In the genomic region with DNA sequence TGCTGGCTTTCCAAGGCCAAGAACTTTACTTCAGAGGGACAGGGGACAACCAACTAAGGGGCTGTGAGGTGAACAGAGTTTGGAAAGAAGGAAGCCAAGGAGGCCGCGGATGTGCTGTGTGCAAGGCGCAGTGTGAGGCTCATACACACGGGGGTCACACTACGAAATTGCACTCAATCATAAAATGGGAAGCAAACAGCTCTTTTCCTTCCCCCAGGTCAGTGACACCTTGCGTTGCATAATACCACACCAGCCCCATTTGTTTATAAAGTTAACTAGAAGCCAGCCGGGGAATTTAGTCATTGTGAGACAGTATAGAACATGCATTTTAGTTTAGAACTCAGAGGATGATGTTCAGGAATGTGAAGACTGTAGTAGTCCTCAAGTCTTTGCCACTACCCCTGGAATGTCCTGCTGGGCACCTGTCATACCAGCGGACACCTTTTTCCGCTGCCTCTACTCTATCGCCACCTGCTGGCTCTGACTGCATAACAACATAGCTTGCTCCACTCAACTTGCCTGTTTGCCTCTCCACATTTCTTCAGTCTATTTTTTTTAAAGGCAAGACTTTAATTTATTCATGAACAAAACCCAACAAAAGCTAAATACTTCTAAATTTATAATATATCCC, we compare ENCODE assay signal across 8 mouse cellular contexts.
A peak's percentile ranks its signal among the peaks of the same experiment; 100 is the strongest.
DNase-seq lines count a peak whose midpoint lies in the region; ATAC-seq and TF ChIP-seq lines count a peak whose summit lies in the region.

No protein-coding gene starts in this region.

- no peak overlapping the region for H3K9ac ChIP-seq in heart, embryonic 16.5 days (ENCODE audit: low read length)
- no peak overlapping the region for H3K9ac ChIP-seq in lung, embryonic 14.5 days

- no peak for TF ChIP-seq POLR2A in embryonic fibroblast, embryonic 13.5 days (IDR thresholded peaks at IDR 0.05; ENCODE audit: low read depth, low read length)

- H3K4me2 ChIP-seq in heart, embryonic 16.5 days (ENCODE audit: low read depth, low read length), result peak overlapping the region; percentile 43; the same call in 1 of the 2 replicates
- H3K4me2 ChIP-seq in lung, embryonic 14.5 days, result no peak overlapping the region

- peak; percentile 86 for DNase-seq in brain, adult 2 months (ENCODE audit: low read depth, low spot score)
- DNase-seq in kidney, postnatal 25 days, result peak; percentile 88 to 89
- DNase-seq in lung, embryonic 14.5 days, result peak; percentile 80
- peak; percentile 46 for DNase-seq in retina, adult 2 months (ENCODE audit: low read depth, low spot score)
- peak; percentile 88 for DNase-seq in thymus, postnatal 4 days

- 39% methylated on average over 10 of the region's 10 CpGs for WGBS in heart, embryonic 16.5 days
- WGBS in lung, embryonic 14.5 days, result 36% methylated on average over 10 of the region's 10 CpGs

- TF ChIP-seq CTCF in E14TG2a.4 (conservative IDR thresholded peaks at IDR 0.05; ENCODE audit: low read length), result peak; percentile 77
- peak; percentile 81; the same call in 1 of the 2 replicates for TF ChIP-seq CTCF in embryonic fibroblast, embryonic 13.5 days (IDR thresholded peaks at IDR 0.05; ENCODE audit: borderline replicate concordance, insufficient read depth, low read length)
- peak; percentile 90 for TF ChIP-seq CTCF in lung, embryonic 14.5 days (IDR thresholded peaks at IDR 0.05; ENCODE audit: low read depth)

- peaks cover 23% of the 10 kb centered on the region for H3K9me3 ChIP-seq in E14TG2a.4 (ENCODE audit: low read length)
- H3K9me3 ChIP-seq in heart, embryonic 16.5 days (replicated peaks; ENCODE audit: control insufficient read depth, low read length), result no peaks in the 10 kb centered on the region
- H3K9me3 ChIP-seq in lung, embryonic 14.5 days (ENCODE audit: low read depth, low read length), result no peaks in the 10 kb centered on the region

- no peak overlapping the region for H3K27ac ChIP-seq in embryonic fibroblast, embryonic 13.5 days (ENCODE audit: insufficient read depth, low read length)
- H3K27ac ChIP-seq in heart, embryonic 16.5 days (ENCODE audit: low read length), result no peak overlapping the region
- no peak overlapping the region for H3K27ac ChIP-seq in lung, embryonic 14.5 days (ENCODE audit: low read depth)

- peaks cover 18% of the 10 kb centered on the region for H3K4me1 ChIP-seq in E14TG2a.4 (replicated peaks; ENCODE audit: low read depth, low read length)
- no peaks in the 10 kb centered on the region for H3K4me1 ChIP-seq in embryonic fibroblast, embryonic 13.5 days (ENCODE audit: control insufficient read depth, insufficient read depth, low read length)
- H3K4me1 ChIP-seq in heart, embryonic 16.5 days (ENCODE audit: control insufficient read depth, insufficient read depth, low read length), result peaks cover 12% of the 10 kb centered on the region
- H3K4me1 ChIP-seq in lung, embryonic 14.5 days (ENCODE audit: insufficient read depth), result peaks cover 17% of the 10 kb centered on the region

- ATAC-seq in heart, embryonic 16.5 days (replicated peaks; ENCODE audit: extremely low read depth, insufficient read depth, low FRiP score), result no peak
- peak; percentile 33; the same call in 1 of the 2 replicates for ATAC-seq in lung, embryonic 14.5 days (ENCODE audit: insufficient read depth)

- no peaks in the 10 kb centered on the region for H3K36me3 ChIP-seq in E14TG2a.4 (ENCODE audit: insufficient read depth, low read length)
- H3K36me3 ChIP-seq in heart, embryonic 16.5 days (ENCODE audit: control insufficient read depth, insufficient read depth), result no peaks in the 10 kb centered on the region
- no peaks in the 10 kb centered on the region for H3K36me3 ChIP-seq in lung, embryonic 14.5 days (ENCODE audit: insufficient read depth)

- peak overlapping the region; percentile 61 for H3K4me3 ChIP-seq in E14TG2a.4 (replicated peaks; ENCODE audit: low read length)
- no peak overlapping the region for H3K4me3 ChIP-seq in embryonic fibroblast, embryonic 13.5 days (ENCODE audit: insufficient read depth, low read length)
- no peak overlapping the region for H3K4me3 ChIP-seq in heart, embryonic 16.5 days (ENCODE audit: low read length)
- no peak overlapping the region for H3K4me3 ChIP-seq in lung, embryonic 14.5 days (ENCODE audit: low read depth, low read length)

- H3K27me3 ChIP-seq in E14TG2a.4 (ENCODE audit: insufficient read depth, low read length), result peaks cover 5% of the 10 kb centered on the region; the same call in 1 of the 2 replicates
- no peaks in the 10 kb centered on the region; the same call in 1 of the 2 replicates for H3K27me3 ChIP-seq in heart, embryonic 16.5 days (ENCODE audit: control insufficient read depth, insufficient read depth, low read length)
- no peaks in the 10 kb centered on the region for H3K27me3 ChIP-seq in lung, embryonic 14.5 days (ENCODE audit: insufficient read depth, low read length)
